Mouse (Mus musculus): ENCODE measurements around the gene Rab7.
A peak's percentile ranks its signal among the peaks of the same experiment; 100 is the strongest.
"Not testable (repeated sequence)": the region's sequence is repeated elsewhere in the genome, so short reads cannot be mapped to it uniquely, and the experiment has no call there.

Rab7 gene

GRCm38 (mm10) chr6:87997706-87998265 lies 47.3 kb downstream of the Rab7 start:
- peak; percentile 75 for DNase-seq (ENCODE audit: low read depth)

- DNase-seq (ENCODE audit: low read depth): no peak
These were observed 48.5 kb downstream of the Rab7 start for GRCm38 (mm10) chr6:87996606-87997005.

GRCm38 (mm10) chr6:87995519-87995918 lies 49.6 kb downstream of the Rab7 start:
- no peak for DNase-seq (ENCODE audit: low read depth)

- no peak for DNase-seq (ENCODE audit: low read depth)
These were observed 51.1 kb downstream of the Rab7 start for GRCm38 (mm10) chr6:87993790-87994571.

- DNase-seq (ENCODE audit: low read depth): no peak
These were observed 52.3 kb downstream of the Rab7 start for GRCm38 (mm10) chr6:87992733-87993132.

- no peak for DNase-seq (ENCODE audit: low read depth)
These were observed 53.2 kb downstream of the Rab7 start for GRCm38 (mm10) chr6:87991886-87992285.

- no peak for DNase-seq (ENCODE audit: low read depth)
These were observed 53.9 kb downstream of the Rab7 start for GRCm38 (mm10) chr6:87991216-87991615.

- no peak for DNase-seq (ENCODE audit: low read depth)
These were observed 62.6 kb downstream of the Rab7 start for GRCm38 (mm10) chr6:87982506-87982905.

- DNase-seq (ENCODE audit: low read depth): no peak
These were observed 63.4 kb downstream of the Rab7 start, which contains the start of gene H1fx for GRCm38 (mm10) chr6:87981547-87982256. H1fx (minus strand) TSS chr6:87981637.

- no peak for DNase-seq (ENCODE audit: low read depth)
These were observed 64.0 kb downstream of the Rab7 start for GRCm38 (mm10) chr6:87981030-87981485.

- no peak for DNase-seq (ENCODE audit: low read depth)
These were observed 64.6 kb downstream of the Rab7 start for GRCm38 (mm10) chr6:87980374-87981029.

- DNase-seq (ENCODE audit: low read depth): no peak
These were observed 65.3 kb downstream of the Rab7 start for GRCm38 (mm10) chr6:87979728-87980127.

- no peak for DNase-seq (ENCODE audit: low read depth)
These were observed 75.0 kb downstream of the Rab7 start for GRCm38 (mm10) chr6:87970041-87970440.

GRCm38 (mm10) chr6:87962457-87962856 lies 82.6 kb downstream of the Rab7 start:
- not testable (repeated sequence) for DNase-seq (ENCODE audit: low read depth)
